Mouse (Mus musculus): ENCODE measurements around the gene Kmt2e.

DNA sequence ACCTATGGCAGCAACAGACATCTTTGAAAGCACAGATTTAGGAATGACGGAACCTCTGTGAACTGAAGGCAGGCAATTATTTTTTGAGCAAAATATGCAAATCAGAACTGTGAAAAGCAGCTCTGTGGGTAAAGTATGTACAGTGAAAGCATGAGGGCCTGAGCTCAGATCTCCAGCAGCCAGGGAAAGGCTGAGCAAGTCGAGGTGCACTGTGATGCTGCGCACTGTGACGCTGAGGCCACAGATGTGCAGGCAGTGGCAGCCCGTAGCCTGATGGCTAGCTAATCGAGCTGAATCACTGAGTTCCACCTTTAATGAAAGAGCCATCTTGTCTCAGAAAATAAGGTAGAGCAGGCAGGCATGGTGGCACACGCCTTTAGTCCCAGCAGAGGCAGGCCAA lies 101.5 kb downstream of the Kmt2e start:
- no peak for TF ChIP-seq CTCF (IDR thresholded peaks at IDR 0.05; ENCODE audit: low read depth)
- TF ChIP-seq EP300 (IDR thresholded peaks at IDR 0.05; ENCODE audit: low read depth), result no peak
